Mouse (Mus musculus): ENCODE data around the gene Acadvl.
"Not testable (repeated sequence)": the region's sequence is repeated elsewhere in the genome, so short reads cannot be mapped to it uniquely, and the experiment has no call there.

Gene Acadvl

GRCm38 (mm10) chr11:70027397-70027796 lies 12.2 kb upstream of the Acadvl start:
- DNase-seq (ENCODE audit: low spot score in 2 of 2), result peak in 1 of 2 experiments; percentile 42

GRCm38 (mm10) chr11:70026689-70027088 lies 11.5 kb upstream of the Acadvl start:
- no peak for DNase-seq (ENCODE audit: low spot score in 2 of 2)

- DNase-seq (ENCODE audit: low spot score in 2 of 2), result no peak
Measured at GRCm38 (mm10) chr11:70024151-70024514, 8.9 kb upstream of the Acadvl start.

- no peak for DNase-seq (ENCODE audit: low spot score in 2 of 2)
Measured at GRCm38 (mm10) chr11:70023481-70024150, 8.4 kb upstream of the Acadvl start.

- peak; percentile 96 for DNase-seq (ENCODE audit: low spot score in 2 of 2)
Measured at GRCm38 (mm10) chr11:70021264-70022132, 6.3 kb upstream of the Acadvl start.

GRCm38 (mm10) chr11:70020731-70021263 lies 5.6 kb upstream of the Acadvl start:
- peak; percentile 70 to 76 for DNase-seq (ENCODE audit: low spot score in 2 of 2)

GRCm38 (mm10) chr11:70020022-70020631 lies 4.9 kb upstream of the Acadvl start:
- no peak for DNase-seq (ENCODE audit: low spot score in 2 of 2)

- no peak for DNase-seq (ENCODE audit: low spot score in 2 of 2)
Measured at GRCm38 (mm10) chr11:70019495-70020021, 4.3 kb upstream of the Acadvl start.

GRCm38 (mm10) chr11:70018131-70018990 lies 3.1 kb upstream of the Acadvl start:
- no peak for DNase-seq (ENCODE audit: low spot score in 2 of 2)

GRCm38 (mm10) chr11:70017199-70017767 lies 2.1 kb upstream of the Acadvl start:
- no peak for DNase-seq (ENCODE audit: low spot score in 2 of 2)

- DNase-seq (ENCODE audit: low spot score in 2 of 2), result no peak
Measured at GRCm38 (mm10) chr11:70016669-70017068, 1.5 kb upstream of the Acadvl start, which contains the start of gene Dlg4. TSS of gene Dlg4 (plus strand) at chr11:70016942.

- DNase-seq (ENCODE audit: low spot score in 2 of 2), result not testable (repeated sequence)
Measured at GRCm38 (mm10) chr11:70016177-70016576, 966 bp upstream of the Acadvl start.

- DNase-seq (ENCODE audit: low spot score in 2 of 2), result no peak
Measured at GRCm38 (mm10) chr11:70015677-70016076, 466 bp upstream of the Acadvl start.

- no peak for DNase-seq (ENCODE audit: low spot score in 2 of 2)
Measured at GRCm38 (mm10) chr11:70014051-70014450, 1.2 kb downstream of the Acadvl start.

GRCm38 (mm10) chr11:70013408-70013807 lies 1.8 kb downstream of the Acadvl start:
- no peak for DNase-seq (ENCODE audit: low spot score in 2 of 2)

GRCm38 (mm10) chr11:70012931-70013330 lies 2.3 kb downstream of the Acadvl start:
- DNase-seq (ENCODE audit: low spot score in 2 of 2), result no peak

- DNase-seq (ENCODE audit: low spot score in 2 of 2), result no peak
Measured at GRCm38 (mm10) chr11:70010961-70011360, 4.2 kb downstream of the Acadvl start.

- DNase-seq (ENCODE audit: low spot score in 2 of 2), result no peak
Measured at GRCm38 (mm10) chr11:70010548-70010947, 4.7 kb downstream of the Acadvl start.

GRCm38 (mm10) chr11:70010033-70010432 lies 5.2 kb downstream of the Acadvl start:
- no peak for DNase-seq (ENCODE audit: low spot score in 2 of 2)

GRCm38 (mm10) chr11:70005521-70005920 lies 9.7 kb downstream of the Acadvl start:
- DNase-seq (ENCODE audit: low spot score in 2 of 2), result no peak

- no peak for DNase-seq (ENCODE audit: low spot score in 2 of 2)
Measured at GRCm38 (mm10) chr11:70002471-70002870, 12.7 kb downstream of the Acadvl start.

All from right cerebral cortex, postnatal 36 days (tissue).